Mouse (Mus musculus) cerebellum, postnatal 4 days (tissue): ENCODE measurements around the gene 4930438A08Rik.

Experiments
- DNase-seq, 2 experiments: peaks; one replicate each; pipeline ENCODE4 v3.0.0; 2022; ENCODE audit warnings: low spot score in 2 of 2, mixed read lengths in 1 of 2

4930438A08Rik gene

DNA sequence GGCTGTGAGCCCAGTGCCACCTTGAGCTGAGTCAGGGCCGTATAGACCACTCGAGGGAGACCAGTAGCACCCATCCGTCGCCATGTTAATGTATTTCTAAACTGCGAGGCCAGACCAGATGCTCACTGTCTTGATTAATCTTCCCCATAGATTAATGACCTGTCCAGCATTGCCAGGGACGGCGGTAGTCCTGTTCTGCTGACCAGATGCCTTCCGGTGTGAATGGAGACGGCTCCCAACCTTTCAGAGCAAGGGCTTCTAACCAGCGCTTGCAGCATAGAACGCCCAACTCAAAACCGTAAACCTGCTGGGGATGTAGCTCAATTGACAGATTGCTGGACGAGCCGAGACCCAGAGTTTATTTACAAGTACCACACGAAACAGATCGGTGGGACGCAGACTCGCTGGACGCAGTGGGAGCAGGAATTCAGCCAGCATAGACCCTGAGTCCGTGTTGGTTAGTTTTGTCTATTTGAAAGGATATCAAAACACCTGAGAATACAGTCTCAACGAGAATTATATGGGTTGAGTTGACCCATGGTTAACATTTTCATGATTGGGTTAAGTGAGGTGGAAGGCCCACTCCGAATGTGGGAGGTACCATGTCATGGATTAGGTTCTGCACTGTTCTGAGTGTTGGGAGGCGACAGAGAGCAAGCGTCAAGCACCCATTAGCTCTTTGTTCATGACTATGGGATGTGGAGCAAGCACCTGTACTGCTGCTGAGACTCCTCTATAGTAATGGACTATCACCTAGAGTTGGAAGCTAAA, 49.2 kb downstream of the 4930438A08Rik start:
- DNase-seq = no peak

DNA sequence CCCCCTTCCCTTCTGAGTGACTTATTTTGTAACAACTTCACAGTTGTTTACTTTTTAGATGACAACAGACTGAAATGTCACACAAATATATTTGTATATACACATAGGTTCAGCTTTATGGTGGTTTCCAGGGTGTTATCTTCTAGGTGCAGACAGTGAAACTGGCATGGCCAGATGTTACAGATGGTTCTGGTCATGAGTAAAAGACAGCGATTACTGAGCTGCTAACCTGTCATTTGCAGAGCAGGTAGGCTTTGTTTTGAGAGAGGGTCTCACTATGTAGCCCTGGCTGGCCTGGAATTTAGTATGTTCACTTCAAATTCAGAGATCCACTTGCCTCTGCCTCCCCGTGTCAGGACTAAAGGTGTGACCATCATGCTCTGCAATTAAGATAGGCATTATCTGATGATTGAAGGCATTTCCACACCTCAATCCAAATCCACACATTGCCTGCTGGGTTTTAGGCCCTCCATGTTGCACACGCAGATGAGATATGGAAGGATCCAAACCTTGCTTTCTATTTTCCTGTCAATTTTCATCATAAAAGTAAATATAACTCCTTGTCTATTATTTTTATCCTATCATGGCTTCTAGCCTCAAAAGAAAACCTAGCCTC, 50.1 kb downstream of the 4930438A08Rik start:
- no peak for DNase-seq

DNA sequence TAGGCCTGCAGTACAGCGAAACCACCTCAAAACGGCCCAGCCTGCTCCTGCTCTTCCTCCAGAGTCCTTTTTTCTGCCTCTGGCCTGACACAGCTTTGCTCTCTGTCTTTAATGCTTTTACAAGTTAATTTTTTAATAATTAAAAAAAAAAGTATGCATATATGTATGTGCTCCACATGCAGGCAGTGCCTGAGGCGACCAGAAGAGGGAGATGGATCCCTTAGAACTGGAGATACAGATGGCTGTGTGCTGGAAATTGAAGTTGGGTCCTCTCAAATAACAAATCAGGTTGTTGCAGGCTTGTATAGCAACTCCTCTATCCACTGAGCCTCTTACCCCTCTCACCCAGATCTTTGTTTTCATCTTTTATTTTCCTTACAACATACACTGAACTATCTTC, 52.2 kb downstream of the 4930438A08Rik start:
- no peak for DNase-seq

DNA sequence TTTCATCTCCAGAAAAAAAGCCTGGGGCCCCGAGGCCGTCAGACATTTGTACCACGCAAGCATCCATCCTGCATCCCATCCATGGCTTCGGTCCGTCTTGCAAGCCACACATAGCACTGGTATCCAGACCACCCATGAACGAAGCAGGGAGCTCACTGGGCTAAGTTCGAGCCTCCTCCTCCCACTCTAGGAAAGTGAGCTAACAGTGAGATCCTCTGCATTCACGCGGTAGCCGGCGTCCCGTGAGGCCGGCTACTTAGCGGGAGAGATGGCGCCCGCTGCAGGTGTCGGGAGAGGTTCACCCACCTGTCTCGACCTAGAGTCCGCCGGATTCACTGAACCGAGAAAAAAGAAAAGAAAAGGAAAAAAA, 55.3 kb downstream of the 4930438A08Rik start:
- DNase-seq = no peak

DNA sequence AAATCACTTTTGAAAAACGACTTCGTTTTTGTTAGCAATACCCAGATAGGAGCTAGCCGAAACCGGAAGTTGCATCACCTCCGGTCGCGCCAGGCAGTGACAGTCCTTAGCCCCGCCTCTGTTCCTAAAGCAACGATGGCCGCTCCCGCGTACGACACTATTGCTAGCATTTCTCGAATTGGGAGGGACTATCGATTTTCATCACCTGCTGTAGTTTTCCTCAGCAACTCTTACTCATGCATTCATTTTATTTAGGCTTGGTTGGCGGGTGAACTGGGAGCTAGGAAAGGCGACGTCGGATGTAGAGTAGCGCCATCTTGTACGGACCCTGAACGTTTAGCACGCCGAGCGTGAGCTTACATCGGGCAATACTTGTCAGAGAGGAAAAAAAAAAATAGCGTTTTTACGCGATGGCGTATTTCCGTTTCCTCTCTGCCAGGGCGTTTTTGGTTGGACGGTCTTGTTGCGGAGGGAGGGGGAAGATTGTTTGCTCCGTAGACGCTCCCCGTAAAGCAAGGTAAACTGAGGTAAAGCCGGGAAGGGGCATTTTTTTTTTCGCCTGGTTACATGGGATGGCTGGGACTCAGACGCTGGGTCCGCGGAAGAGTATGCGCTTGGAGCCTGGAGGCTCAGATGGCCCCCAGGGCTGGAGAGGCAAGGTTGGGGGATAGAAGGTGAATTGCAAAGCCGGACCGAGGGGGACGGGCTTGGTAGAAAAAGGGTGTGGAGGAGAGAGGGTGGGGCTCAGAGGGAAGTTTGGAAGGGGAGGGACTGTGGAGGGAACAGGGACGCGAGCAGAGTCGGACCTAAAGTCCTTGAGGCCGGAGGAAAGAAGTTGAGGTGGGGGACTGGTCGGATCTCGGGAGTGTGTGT, 55.9 kb downstream of the 4930438A08Rik start, which contains the start of the genes Zfp672 and Sh3bp5l:
Zfp672 (minus strand) TSS at position 64 of the 873 bp plus-strand sequence.
Sh3bp5l (plus strand) TSS at position 449 of the 873 bp plus-strand sequence.
- DNase-seq = peak; percentile 56 to 80

DNA sequence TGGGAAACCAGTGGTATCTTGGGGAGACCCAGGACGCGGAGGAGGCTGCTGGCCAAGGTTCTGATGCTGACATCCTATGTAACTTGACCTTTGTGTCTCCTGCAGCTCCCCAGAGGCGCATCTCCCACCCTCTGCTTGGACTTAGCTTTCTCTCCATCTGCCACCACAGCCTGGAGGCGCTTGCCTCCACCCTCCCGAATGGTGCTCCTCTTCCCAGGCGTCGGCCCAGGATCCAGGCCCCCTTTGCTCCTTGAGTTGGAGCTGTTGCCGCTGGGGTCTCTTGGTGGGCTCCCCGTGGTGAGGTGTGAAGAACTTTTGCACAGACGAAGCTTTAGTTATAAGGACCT, 56.5 kb downstream of the 4930438A08Rik start:
- DNase-seq = no peak

DNA sequence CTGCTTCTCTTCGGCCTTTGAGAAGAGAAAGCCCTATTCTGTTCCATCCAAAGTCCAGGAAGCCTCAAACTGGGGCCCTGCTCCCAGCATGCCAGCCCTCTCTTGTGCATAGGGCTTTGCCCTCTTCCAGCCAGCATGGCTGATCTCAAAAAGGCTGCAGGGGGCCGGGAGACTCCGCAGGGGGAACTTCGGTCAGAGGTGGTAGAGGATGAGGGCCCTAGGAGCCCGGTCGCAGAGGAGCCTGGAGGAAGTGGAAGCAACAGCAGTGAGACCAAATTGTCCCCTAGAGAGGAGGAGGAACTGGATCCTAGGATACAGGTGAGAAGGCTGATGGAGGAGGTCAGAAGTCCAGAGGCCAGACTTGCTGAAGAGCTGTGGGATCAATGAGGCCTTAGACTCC, 56.9 kb downstream of the 4930438A08Rik start:
- no peak for DNase-seq

DNA sequence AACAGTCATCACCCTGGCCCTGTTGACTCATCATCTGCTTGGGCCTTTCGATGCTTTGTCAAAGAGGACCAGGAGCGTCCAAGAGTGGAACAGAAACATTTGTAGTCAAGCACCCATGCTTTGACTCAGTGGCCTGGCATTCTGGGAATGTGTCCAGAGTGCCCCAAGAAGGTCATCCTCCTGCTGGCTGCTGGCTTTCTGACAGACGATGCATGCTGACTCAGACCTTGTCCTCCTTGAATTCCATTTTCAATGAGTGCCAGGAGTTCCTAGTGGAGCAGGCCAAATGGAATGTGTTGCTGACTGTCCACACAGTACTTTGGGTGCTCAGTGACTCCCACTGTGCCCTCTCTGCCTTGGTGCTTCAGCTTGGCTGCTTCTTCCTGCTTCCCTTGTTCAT, 60.1 kb downstream of the 4930438A08Rik start:
- DNase-seq = no peak
